12 mouse cellular contexts compared by ENCODE assay signal in genomic region chr10:104661672-104662071, GRCm38 (mm10).
A peak's percentile ranks its signal among the peaks of the same experiment; 100 is the strongest.
DNase-seq lines count a peak whose midpoint lies in the region; ATAC-seq and TF ChIP-seq lines count a peak whose summit lies in the region.
"Had no signal": no experiment of that assay in that cellular context is flagged by ENCODE, and none has a peak within 500 bp of the region (broad histone marks: within the 10 kb centered on the region; RNA-seq: fewer than 3 reads in every experiment).

No protein-coding gene starts in this region.

- no peak overlapping the region for H3K4me3 ChIP-seq in lung, adult 2 months (replicated peaks; ENCODE audit: extremely low read depth, low read depth, low read length)
- H3K4me3 ChIP-seq in hindbrain, embryonic 11.5 days (ENCODE audit: low read depth, low read length): no peak overlapping the region
- H3K4me3 ChIP-seq in heart, embryonic 11.5 days (ENCODE audit: low read depth, low read length): no peak overlapping the region
- H3K4me3 ChIP-seq: embryonic facial prominence, embryonic 12.5 days; heart, embryonic 12.5 days; liver, embryonic 12.5 days had no signal

- no peak for TF ChIP-seq CTCF in lung, adult 2 months (IDR thresholded peaks at IDR 0.05; ENCODE audit: insufficient read depth, low read length)

- no peak overlapping the region for H3K27ac ChIP-seq in hindbrain, embryonic 11.5 days (ENCODE audit: low read depth, low read length)
- H3K27ac ChIP-seq in heart, embryonic 11.5 days (ENCODE audit: low read depth, low read length): no peak overlapping the region
- H3K27ac ChIP-seq: embryonic facial prominence, embryonic 12.5 days; liver, embryonic 12.5 days had no signal

- H3K9me3 ChIP-seq in hindbrain, embryonic 11.5 days (ENCODE audit: control insufficient read depth, low read length): no peaks in the 10 kb centered on the region
- H3K9me3 ChIP-seq in heart, embryonic 11.5 days (replicated peaks; ENCODE audit: control insufficient read depth, low read length): no peaks in the 10 kb centered on the region
- H3K9me3 ChIP-seq: embryonic facial prominence, embryonic 12.5 days; heart, embryonic 12.5 days; liver, embryonic 12.5 days had no signal

- H3K36me3 ChIP-seq in hindbrain, embryonic 11.5 days (ENCODE audit: control insufficient read depth, insufficient read depth, low read length): no peaks in the 10 kb centered on the region
- no peaks in the 10 kb centered on the region for H3K36me3 ChIP-seq in heart, embryonic 11.5 days (ENCODE audit: control insufficient read depth, insufficient read depth, low read length)
- H3K36me3 ChIP-seq: embryonic facial prominence, embryonic 12.5 days; heart, embryonic 12.5 days; liver, embryonic 12.5 days had no signal

- H3K4me2 ChIP-seq in hindbrain, embryonic 11.5 days (replicated peaks; ENCODE audit: low read depth, low read length): no peak overlapping the region
- no peak overlapping the region for H3K4me2 ChIP-seq in heart, embryonic 11.5 days
- H3K4me2 ChIP-seq: embryonic facial prominence, embryonic 12.5 days; heart, embryonic 12.5 days; liver, embryonic 12.5 days had no signal

- ATAC-seq in hindbrain, embryonic 11.5 days (ENCODE audit: low FRiP score): 0 out of 2 replicates have a peak, but pooled peaks have one; percentile 31
- ATAC-seq in heart, embryonic 11.5 days (replicated peaks; ENCODE audit: insufficient number of reproducible peaks, low FRiP score, low TSS enrichment): no peak
- ATAC-seq: liver, embryonic 12.5 days had no signal

- H3K27me3 ChIP-seq in hindbrain, embryonic 11.5 days (ENCODE audit: control insufficient read depth, insufficient read depth, low read length): no peaks in the 10 kb centered on the region
- H3K27me3 ChIP-seq in heart, embryonic 11.5 days (ENCODE audit: control insufficient read depth, insufficient read depth, low read length): no peaks in the 10 kb centered on the region
- H3K27me3 ChIP-seq: embryonic facial prominence, embryonic 12.5 days; heart, embryonic 12.5 days; liver, embryonic 12.5 days had no signal

- no peak for TF ChIP-seq POLR2A in lung, adult 2 months (IDR thresholded peaks at IDR 0.05; ENCODE audit: borderline replicate concordance, extremely low read depth, low read depth, low read length)

- H3K4me1 ChIP-seq in lung, adult 2 months (ENCODE audit: control insufficient read depth, insufficient read depth, low read length): no peaks in the 10 kb centered on the region
- no peaks in the 10 kb centered on the region for H3K4me1 ChIP-seq in hindbrain, embryonic 11.5 days (replicated peaks; ENCODE audit: control insufficient read depth, insufficient read depth, low read length)
- H3K4me1 ChIP-seq in heart, embryonic 11.5 days (ENCODE audit: control insufficient read depth, insufficient read depth, low read length): no peaks in the 10 kb centered on the region
- H3K4me1 ChIP-seq: embryonic facial prominence, embryonic 12.5 days; liver, embryonic 12.5 days had no signal

- 55% methylated on average over 7 of the region's 7 CpGs for WGBS in lung, adult 2 months
- 51% methylated on average over 7 of the region's 7 CpGs for WGBS in hindbrain, embryonic 11.5 days
- WGBS in heart, embryonic 11.5 days (ENCODE audit: insufficient replicate concordance): 53% methylated on average over 7 of the region's 7 CpGs

- no peak overlapping the region for H3K9ac ChIP-seq in hindbrain, embryonic 11.5 days (ENCODE audit: low read depth, low read length)
- H3K9ac ChIP-seq in heart, embryonic 11.5 days (ENCODE audit: low read depth, low read length): no peak overlapping the region
- H3K9ac ChIP-seq: embryonic facial prominence, embryonic 12.5 days; heart, embryonic 12.5 days; liver, embryonic 12.5 days had no signal

- peak; percentile 5 to 10 for DNase-seq in frontal cortex, adult 2 months (ENCODE audit: extremely low spot score in 1 of 2, low spot score in 1 of 2)
- no peak for DNase-seq in frontal cortex, postnatal 14 days (ENCODE audit: low spot score in 2 of 2)
- DNase-seq in lung, postnatal 14 days: peak; percentile 6
- no peak for DNase-seq in lung, adult 2 months
- DNase-seq in hindbrain, embryonic 11.5 days (ENCODE audit: low spot score): peak; percentile 56
- DNase-seq in retina, embryonic 14.5 days (ENCODE audit: low spot score): peak; percentile 9
- DNase-seq in cerebellum, postnatal 25 days: no peak
- DNase-seq: kidney, postnatal 36 days had no signal

Comparison
In these comparisons a context has a peak if more than half of its experiments do, and no peak if none do; other contexts are left out.
1. DNase-seq: peak in frontal cortex, adult 2 months (2 of 2), lung, postnatal 14 days (single experiment), hindbrain, embryonic 11.5 days (single experiment) and retina, embryonic 14.5 days (single experiment); none in frontal cortex, postnatal 14 days (0 of 2), lung, adult 2 months (single experiment) and cerebellum, postnatal 25 days (0 of 2).